In the genomic region with DNA sequence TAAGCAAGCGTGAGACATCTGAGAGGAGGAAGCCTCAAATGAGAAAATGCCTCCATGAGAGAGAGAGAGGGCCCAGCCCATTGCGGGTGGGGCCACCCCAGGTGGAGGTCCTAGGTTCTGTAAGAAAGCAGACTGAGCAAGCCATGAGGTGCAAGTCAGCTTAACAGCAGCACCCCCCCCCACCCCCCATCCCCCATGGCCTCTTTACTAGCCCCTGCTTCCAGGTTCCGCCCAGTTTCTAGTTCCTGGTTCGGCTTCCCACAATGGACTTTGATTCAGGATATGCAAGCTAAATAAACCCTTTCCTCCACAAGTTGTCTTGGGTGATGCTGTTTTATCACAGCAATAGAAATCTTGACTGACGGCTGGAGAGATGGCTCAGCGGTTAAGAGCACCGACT, we compare ENCODE assay signal across 26 mouse cellular contexts. TPM values are rescaled to one million over a fixed set of nuclear protein-coding genes. Genes with fewer than 3 reads are reported as not detected.
DNase-seq lines count a peak whose midpoint lies in the region; ATAC-seq and TF ChIP-seq lines count a peak whose summit lies in the region.
"Had no signal": no experiment of that assay in that cellular context is flagged by ENCODE, and none has a peak within 500 bp of the region (broad histone marks: within the 10 kb centered on the region; RNA-seq: fewer than 3 reads in every experiment).

No protein-coding gene starts in this region.

- no peak overlapping the region for H3K9ac ChIP-seq in liver, embryonic 15.5 days
- H3K9ac ChIP-seq in hindbrain, embryonic 12.5 days: no peak overlapping the region
- H3K9ac ChIP-seq: forebrain, embryonic 13.5 days; midbrain, embryonic 12.5 days; neural tube, embryonic 12.5 days had no signal

- H3K4me3 ChIP-seq in thymus, adult 2 months (ENCODE audit: control insufficient read depth, insufficient read depth, low read length): no peak overlapping the region
- H3K4me3 ChIP-seq in liver, embryonic 15.5 days (replicated peaks): no peak overlapping the region
- H3K4me3 ChIP-seq in hindbrain, embryonic 10.5 days: no peak overlapping the region
- H3K4me3 ChIP-seq in hindbrain, embryonic 12.5 days: no peak overlapping the region
- H3K4me3 ChIP-seq: erythroblast, embryonic 14.5 days; forebrain, embryonic 13.5 days; left cerebral cortex, adult 2 months; midbrain, embryonic 12.5 days; neural tube, embryonic 12.5 days had no signal

- no peak for TF ChIP-seq POLR2A in thymus, adult 2 months (IDR thresholded peaks at IDR 0.05; ENCODE audit: control insufficient read depth, extremely low read depth, insufficient read depth, low read length, poor library complexity)

- H3K36me3 ChIP-seq in thymus, adult 2 months (ENCODE audit: control insufficient read depth, insufficient read depth, low read length): no peaks in the 10 kb centered on the region
- no peaks in the 10 kb centered on the region for H3K36me3 ChIP-seq in liver, embryonic 15.5 days (replicated peaks)
- H3K36me3 ChIP-seq in hindbrain, embryonic 10.5 days: no peaks in the 10 kb centered on the region
- H3K36me3 ChIP-seq in hindbrain, embryonic 12.5 days: no peaks in the 10 kb centered on the region
- H3K36me3 ChIP-seq: midbrain, embryonic 12.5 days; neural tube, embryonic 12.5 days had no signal

- H3K4me1 ChIP-seq in thymus, adult 2 months (replicated peaks; ENCODE audit: control insufficient read depth, insufficient read depth, low read length): peaks cover 5% of the 10 kb centered on the region; the same call in 1 of the 2 replicates
- H3K4me1 ChIP-seq in liver, embryonic 15.5 days (replicated peaks): peaks cover 18% of the 10 kb centered on the region
- H3K4me1 ChIP-seq in hindbrain, embryonic 10.5 days (replicated peaks): peaks cover 6% of the 10 kb centered on the region; the same call in 1 of the 2 replicates
- H3K4me1 ChIP-seq in hindbrain, embryonic 12.5 days: no peaks in the 10 kb centered on the region
- H3K4me1 ChIP-seq: forebrain, embryonic 13.5 days; midbrain, embryonic 12.5 days; neural tube, embryonic 12.5 days had no signal

- intact Hi-C loops in heart, postnatal 36 days (cut with DNase I): no loop called here

- H3K27me3 ChIP-seq in thymus, adult 2 months (ENCODE audit: control insufficient read depth, insufficient read depth, low read length): no peaks in the 10 kb centered on the region
- no peaks in the 10 kb centered on the region for H3K27me3 ChIP-seq in liver, embryonic 15.5 days
- H3K27me3 ChIP-seq in hindbrain, embryonic 10.5 days (ENCODE audit: insufficient read depth, poor library complexity, severe bottlenecking): no peaks in the 10 kb centered on the region
- H3K27me3 ChIP-seq in hindbrain, embryonic 12.5 days: no peaks in the 10 kb centered on the region
- H3K27me3 ChIP-seq: forebrain, embryonic 13.5 days; midbrain, embryonic 12.5 days; neural tube, embryonic 12.5 days; Patski had no signal

- WGBS in thymus, adult 2 months: 92% methylated on average over 7 of the region's 7 CpGs
- WGBS in liver, embryonic 15.5 days (ENCODE audit: insufficient replicate concordance): 67% methylated on average over 7 of the region's 7 CpGs
- WGBS in hindbrain, embryonic 10.5 days: 78% methylated on average over 7 of the region's 7 CpGs
- 76% methylated on average over 7 of the region's 7 CpGs for WGBS in hindbrain, embryonic 12.5 days

- no peak overlapping the region for H3K27ac ChIP-seq in thymus, adult 2 months (ENCODE audit: control insufficient read depth, insufficient read depth, low read length)
- 0 out of 2 replicates have a peak overlapping the region, but pooled peaks have one; percentile 9 for H3K27ac ChIP-seq in liver, embryonic 15.5 days (replicated peaks)
- H3K27ac ChIP-seq in hindbrain, embryonic 10.5 days: no peak overlapping the region
- H3K27ac ChIP-seq in hindbrain, embryonic 12.5 days: no peak overlapping the region
- H3K27ac ChIP-seq: forebrain, embryonic 13.5 days; left cerebral cortex, adult 2 months; midbrain, embryonic 12.5 days; neural tube, embryonic 12.5 days had no signal

- H3K4me2 ChIP-seq in liver, embryonic 15.5 days: no peak overlapping the region
- no peak overlapping the region for H3K4me2 ChIP-seq in hindbrain, embryonic 12.5 days (replicated peaks)
- H3K4me2 ChIP-seq: forebrain, embryonic 13.5 days; midbrain, embryonic 12.5 days; neural tube, embryonic 12.5 days had no signal

- no peaks in the 10 kb centered on the region for H3K9me3 ChIP-seq in liver, embryonic 15.5 days (replicated peaks)
- no peaks in the 10 kb centered on the region for H3K9me3 ChIP-seq in hindbrain, embryonic 10.5 days
- H3K9me3 ChIP-seq in hindbrain, embryonic 12.5 days (replicated peaks): no peaks in the 10 kb centered on the region
- H3K9me3 ChIP-seq: forebrain, embryonic 13.5 days; midbrain, embryonic 12.5 days; neural tube, embryonic 12.5 days had no signal

- TF ChIP-seq CTCF in thymus, adult 2 months (IDR thresholded peaks at IDR 0.05; ENCODE audit: borderline replicate concordance, control insufficient read depth, extremely low read depth, insufficient read depth, low read length, poor library complexity): no peak

- no peak for ATAC-seq in liver, embryonic 15.5 days (ENCODE audit: insufficient read depth)
- no peak for ATAC-seq in hindbrain, embryonic 12.5 days (ENCODE audit: low FRiP score)
- ATAC-seq: CD4-positive, CD25-positive, alpha-beta regulatory T cell, adult 4 months; forebrain, embryonic 13.5 days; Patski had no signal

- DNase-seq in heart, adult 11 months: peak; percentile 85
- no peak for DNase-seq in heart, postnatal 36 days
- DNase-seq in thymus, postnatal 14 days: peak; percentile 30
- no peak for DNase-seq in thymus, adult 2 months
- peak; percentile 44 for DNase-seq in yolk sac, embryonic 10.5 days (ENCODE audit: low spot score)
- DNase-seq in hindbrain, embryonic 10.5 days (ENCODE audit: low spot score): no peak
- DNase-seq: adrenal gland, postnatal 14 days; cerebellum, adult 8-10 months; gastrocnemius, postnatal 10 days; heart, adult 18-20 months; kidney, postnatal 36 days; layer of hippocampus, adult 9-11 months; left cerebral cortex, postnatal 4 days; spleen, adult 18-20 months; thymus, postnatal 25 days had no signal

RNA-seq across cellular contexts. Expression of gene Mapk3, which starts 10.6 kb away (rescaled TPM):
- total RNA-seq in heart, postnatal 36 days (2021): 10 to 100 TPM; 61.0 to 62.2 TPM
- 130 and 131 TPM in 2 replicates for polyA plus RNA-seq in thymus, adult 2 months (2012; rRNA removed)
- polyA plus RNA-seq in liver, embryonic 15.5 days (2015; fragmentation: Nextera tagmentation; extraction: Ambion mirVana): 20.0 and 23.5 TPM in 2 replicates
- polyA plus RNA-seq in hindbrain, embryonic 10.5 days (2016; fragmentation: Nextera tagmentation; extraction: Ambion mirVana): 62.5 and 63.8 TPM in 2 replicates
- 63.6 and 67.8 TPM in 2 replicates for polyA plus RNA-seq in hindbrain, embryonic 12.5 days (2016; fragmentation: Nextera tagmentation; extraction: Ambion mirVana)

RNA-seq across cellular contexts. Expression of gene Gdpd3, which starts 17.3 kb away (rescaled TPM):
- total RNA-seq in heart, postnatal 36 days (2021): 1 to 10 TPM; 1.6 TPM
- polyA plus RNA-seq in thymus, adult 2 months (2012; rRNA removed): 15.7 and 106 TPM in 2 replicates
- polyA plus RNA-seq in liver, embryonic 15.5 days (2015; fragmentation: Nextera tagmentation; extraction: Ambion mirVana): 0.74 and 0.84 TPM in 2 replicates
- 0.55 and 1.3 TPM in 2 replicates for polyA plus RNA-seq in hindbrain, embryonic 10.5 days (2016; fragmentation: Nextera tagmentation; extraction: Ambion mirVana)
- polyA plus RNA-seq in hindbrain, embryonic 12.5 days (2016; fragmentation: Nextera tagmentation; extraction: Ambion mirVana): 1.4 TPM in 2 replicates

RNA-seq across cellular contexts. Expression of gene Ypel3, which starts 27.9 kb away (rescaled TPM):
- 100 to 1,000 TPM in 1 of 2 experiments, 10 to 100 TPM in 1; 91.4 to 110 TPM for total RNA-seq in heart, postnatal 36 days (2021)
- 622 and 685 TPM in 2 replicates for polyA plus RNA-seq in thymus, adult 2 months (2012; rRNA removed)
- 103 and 119 TPM in 2 replicates for polyA plus RNA-seq in liver, embryonic 15.5 days (2015; fragmentation: Nextera tagmentation; extraction: Ambion mirVana)
- polyA plus RNA-seq in hindbrain, embryonic 10.5 days (2016; fragmentation: Nextera tagmentation; extraction: Ambion mirVana): 51.3 and 89.7 TPM in 2 replicates
- polyA plus RNA-seq in hindbrain, embryonic 12.5 days (2016; fragmentation: Nextera tagmentation; extraction: Ambion mirVana): 140 and 144 TPM in 2 replicates

RNA-seq across cellular contexts. Expression of gene Tbx6, which starts 32.5 kb away (rescaled TPM):
- under 1 TPM; 0.24 to 0.44 TPM for total RNA-seq in heart, postnatal 36 days (2021)
- polyA plus RNA-seq in thymus, adult 2 months (2012; rRNA removed): 25.0 and 37.9 TPM in 2 replicates
- 0.50 and 0.79 TPM in 2 replicates for polyA plus RNA-seq in liver, embryonic 15.5 days (2015; fragmentation: Nextera tagmentation; extraction: Ambion mirVana)
- 0.22 and 0.47 TPM in 2 replicates for polyA plus RNA-seq in hindbrain, embryonic 10.5 days (2016; fragmentation: Nextera tagmentation; extraction: Ambion mirVana)
- 0.48 and 1.1 TPM in 2 replicates for polyA plus RNA-seq in hindbrain, embryonic 12.5 days (2016; fragmentation: Nextera tagmentation; extraction: Ambion mirVana)
- total RNA-seq: common myeloid progenitor, adult 5-6 weeks; hematopoietic stem cell, adult 5-6 weeks had no signal

RNA-seq across cellular contexts. Expression of gene Coro1a, which starts 41.2 kb away (rescaled TPM):
- 1 to 10 TPM; 7.8 to 9.9 TPM for total RNA-seq in heart, postnatal 36 days (2021)
- polyA plus RNA-seq in thymus, adult 2 months (2012; rRNA removed): 2,939 and 3,162 TPM in 2 replicates
- polyA plus RNA-seq in liver, embryonic 15.5 days (2015; fragmentation: Nextera tagmentation; extraction: Ambion mirVana): 109 and 118 TPM in 2 replicates
- polyA plus RNA-seq in hindbrain, embryonic 10.5 days (2016; fragmentation: Nextera tagmentation; extraction: Ambion mirVana): 49.2 and 59.5 TPM in 2 replicates
- polyA plus RNA-seq in hindbrain, embryonic 12.5 days (2016; fragmentation: Nextera tagmentation; extraction: Ambion mirVana): 53.6 and 56.9 TPM in 2 replicates

Comparison
In these comparisons a context has a peak if more than half of its experiments do, and no peak if none do; other contexts are left out.
1. DNase-seq: peak in heart, adult 11 months (single experiment), thymus, postnatal 14 days (single experiment) and yolk sac, embryonic 10.5 days (single experiment); none in heart, postnatal 36 days (0 of 2), thymus, adult 2 months (single experiment) and hindbrain, embryonic 10.5 days (single experiment).